Mouse (Mus musculus) forebrain, postnatal 0 days (tissue): ENCODE data around the gene Slc23a4. TPM values are rescaled to one million over a fixed set of nuclear protein-coding genes. Genes with fewer than 3 reads are reported as not detected.

Experiments
- ATAC-seq: fragments of 200-750 bp; cut with Nextera tagmentation; 2 replicates; pipeline ENCODE4 v1.8.0; 2017; ENCODE audit warnings: mild to moderate bottlenecking, moderate library complexity
- DNase-seq: peaks from one replicate; pipeline ENCODE4 v3.0.0-alpha.2; 2015
- H3K27ac ChIP-seq: fragments of 300-500 bp; sonication (generic); 2 replicates; pipeline ENCODE4 v1.5.1; 2014; ENCODE audit warnings: low read depth, mild to moderate bottlenecking, antibody characterized with exemption, low read length, moderate library complexity, mixed read lengths
- H3K27me3 ChIP-seq: fragments of 300-500 bp; sonication (generic); 2 replicates; pipeline ENCODE4 v1.6.1; 2014; ENCODE audit warnings: mild to moderate bottlenecking, low read length, mixed read lengths; ENCODE audit not compliant: insufficient read depth
- H3K36me3 ChIP-seq: fragments of 300-500 bp; sonication (generic); 2 replicates; pipeline ENCODE4 v1.6.1; 2014; ENCODE audit warnings: mild to moderate bottlenecking, moderate library complexity; ENCODE audit not compliant: insufficient read depth
- H3K4me1 ChIP-seq: fragments of 300-500 bp; sonication (generic); 2 replicates; pipeline ENCODE4 v1.6.1; 2014; ENCODE audit warnings: antibody characterized with exemption; ENCODE audit not compliant: insufficient read depth
- H3K4me2 ChIP-seq: fragments of 300-500 bp; sonication (generic); 2 replicates; pipeline ENCODE4 v1.6.1; 2014; ENCODE audit warnings: low read depth, mild to moderate bottlenecking, moderate library complexity
- H3K4me3 ChIP-seq: fragments of 300-500 bp; sonication (generic); 2 replicates; pipeline ENCODE4 v1.5.1; 2014; ENCODE audit warnings: low read depth, low read length, mixed read lengths
- H3K9ac ChIP-seq: fragments of 300-500 bp; sonication (generic); 2 replicates; pipeline ENCODE4 v1.6.1; 2014; ENCODE audit warnings: mild to moderate bottlenecking
- H3K9me3 ChIP-seq: fragments of 300-500 bp; sonication (generic); 2 replicates; pipeline ENCODE4 v1.6.1; 2016; ENCODE audit warnings: low read length
- CTCF ChIP-seq: sonication (generic); IDR thresholded peaks from 2 replicates; pipeline ENCODE4 v1.5.1; 2016; ENCODE audit warnings: antibody characterized with exemption, control low read depth, low read depth
- WGBS: fragments of 180-500 bp; shearing (Covaris S2); extraction: QIAGEN DNeasy Blood & Tissue Kit; methylation state at CpG from one replicate; pipeline ENCODE4 v1.1.7; 2014; 5-methylcytosine and 5-hydroxymethylcytosine counted together
- polyA plus RNA-seq: library from polyadenylated mRNA; unstranded; fragments of >200 nt; fragmentation: Nextera tagmentation; extraction: Ambion mirVana; gene quantifications from 2 replicates; pipeline ENCODE4 v1.2.1, GENCODE M21; 2015
- total RNA-seq: library from RNA; depleted of rRNA; stranded (reverse); fragments of >200 nt; gene quantifications from 2 replicates; pipeline ENCODE4 v1.2.3, GENCODE M21; 2014

Gene Slc23a4
- total and polyA plus RNA-seq, 2 experiments from 2014 or later: 0.48 to 1.9 TPM

DNA sequence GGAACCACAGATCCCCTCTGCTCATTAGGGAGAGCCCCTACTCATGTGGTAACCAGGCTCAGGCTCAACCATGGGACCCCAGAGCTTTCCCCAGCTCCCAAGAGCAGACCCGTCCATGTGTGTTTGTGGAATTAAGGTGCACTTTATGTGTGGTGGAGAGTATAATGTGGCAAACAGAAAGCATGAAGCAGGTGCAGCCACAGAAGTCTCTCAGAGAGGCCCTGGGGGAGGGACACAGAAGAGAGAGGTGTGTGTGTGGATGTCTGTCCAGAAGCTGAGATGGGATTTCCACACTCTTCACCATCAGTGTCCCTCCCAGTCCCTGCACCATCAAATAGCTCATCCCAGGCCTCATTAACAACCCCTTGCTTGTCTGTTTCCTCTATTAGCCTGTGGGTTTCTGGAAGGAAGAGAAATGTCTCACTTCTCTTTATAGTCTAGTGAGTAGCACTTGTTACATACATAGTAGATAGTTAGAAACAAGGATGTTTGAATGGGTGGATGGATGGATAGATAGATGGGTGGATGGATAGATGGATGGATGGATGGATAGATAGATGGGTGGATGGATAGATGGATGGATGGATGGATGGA is 41.6 kb downstream of the Slc23a4 start:
- 93% methylated on average over 1 of the region's 1 CpGs for WGBS
- Histone ChIP-seq H3K4me3 (no peak overlapping the region), H3K4me1 (no peaks in the 10 kb centered on the region), H3K9ac (no peak overlapping the region), H3K9me3 (no peaks in the 10 kb centered on the region), H3K36me3 (no peaks in the 10 kb centered on the region), H3K4me2 (no peak overlapping the region), H3K27ac (no peak overlapping the region), H3K27me3 (no peaks in the 10 kb centered on the region)
- TF ChIP-seq CTCF: no peak
- DNase-seq (no peak), ATAC-seq (no peak)

DNA sequence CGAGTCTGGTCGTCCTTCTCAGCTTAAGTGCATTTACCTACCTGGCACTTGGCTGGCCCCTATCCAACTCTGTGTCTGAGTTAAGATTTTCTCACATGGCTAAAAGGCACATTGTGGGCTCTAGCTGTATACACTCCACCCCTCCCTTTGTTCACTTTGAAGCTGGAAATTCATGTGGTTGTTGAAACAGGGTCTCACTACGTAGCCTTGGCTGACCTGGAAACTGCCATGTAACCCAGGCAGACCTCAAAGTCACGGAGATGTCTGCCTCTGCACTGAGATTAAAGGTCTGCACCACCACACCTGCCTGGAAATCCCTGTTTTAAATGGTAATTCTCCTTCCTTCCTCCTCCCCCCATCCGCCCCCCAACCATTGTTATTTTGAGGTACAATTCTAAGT is 44.7 kb downstream of the Slc23a4 start:
- no peak overlapping the region for H3K4me3 ChIP-seq
- 72% methylated on average over 5 of the region's 5 CpGs for WGBS
- H3K9me3 ChIP-seq: no peaks in the 10 kb centered on the region
- H3K4me1 ChIP-seq: no peaks in the 10 kb centered on the region
- no peak overlapping the region for H3K9ac ChIP-seq
- no peak overlapping the region for H3K27ac ChIP-seq
- H3K4me2 ChIP-seq: no peak overlapping the region
- DNase-seq: no peak
- TF ChIP-seq CTCF: no peak
- no peak for ATAC-seq
- no peaks in the 10 kb centered on the region for H3K36me3 ChIP-seq
- no peaks in the 10 kb centered on the region for H3K27me3 ChIP-seq

DNA sequence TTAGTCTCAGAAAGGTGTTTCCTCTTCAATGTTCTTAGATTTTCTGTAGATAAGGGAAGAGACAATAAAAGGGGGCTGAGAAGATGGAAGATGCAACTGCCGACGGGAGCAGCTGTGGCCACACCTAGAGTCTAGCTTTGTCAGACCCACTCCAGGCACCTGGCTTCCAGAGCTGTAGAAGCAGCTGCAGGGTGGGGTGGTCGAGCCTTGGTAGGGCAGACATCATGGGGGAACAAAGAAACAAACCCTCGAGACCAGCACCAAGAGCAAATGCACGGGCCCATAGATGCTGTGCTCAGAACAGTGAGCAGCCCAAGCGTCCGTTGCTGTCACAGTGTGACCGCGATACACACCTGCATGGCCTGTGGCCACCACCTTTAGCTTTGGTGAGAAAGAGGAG is 45.8 kb downstream of the Slc23a4 start:
- ATAC-seq (no peak), DNase-seq (no peak)
- Histone ChIP-seq H3K4me3 (no peak overlapping the region), H3K9me3 (no peaks in the 10 kb centered on the region), H3K4me2 (no peak overlapping the region), H3K36me3 (no peaks in the 10 kb centered on the region), H3K27me3 (no peaks in the 10 kb centered on the region), H3K4me1 (no peaks in the 10 kb centered on the region), H3K27ac (no peak overlapping the region), H3K9ac (no peak overlapping the region)
- 87% methylated on average over 9 of the region's 9 CpGs for WGBS
- TF ChIP-seq CTCF: no peak

DNA sequence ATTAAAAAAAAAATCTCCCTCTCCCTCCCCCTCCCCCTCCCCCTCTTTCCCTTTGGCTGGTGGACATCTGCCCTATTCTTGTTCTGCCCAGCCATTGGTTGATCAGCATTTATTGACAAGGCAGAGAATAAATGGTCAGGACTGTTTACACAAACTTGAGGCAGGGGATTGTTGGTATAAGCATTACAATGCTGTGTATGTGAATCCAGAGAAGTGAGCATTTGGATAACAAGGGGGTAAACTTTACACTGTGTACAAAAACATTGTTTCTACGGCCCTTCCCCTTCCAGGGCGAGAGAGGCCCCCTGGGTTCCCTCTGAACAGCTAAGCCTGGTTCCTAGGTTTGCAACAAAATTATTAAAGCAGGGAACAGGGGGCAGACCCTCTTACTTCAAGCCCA is 46.7 kb downstream of the Slc23a4 start:
- Histone ChIP-seq H3K4me2 (no peak overlapping the region), H3K4me1 (no peaks in the 10 kb centered on the region), H3K27me3 (no peaks in the 10 kb centered on the region), H3K9me3 (no peaks in the 10 kb centered on the region), H3K9ac (no peak overlapping the region), H3K36me3 (no peaks in the 10 kb centered on the region), H3K27ac (no peak overlapping the region), H3K4me3 (no peak overlapping the region)
- no peak for TF ChIP-seq CTCF
- ATAC-seq (no peak), DNase-seq (no peak)
- WGBS: 68% methylated on average over 2 of the region's 2 CpGs

DNA sequence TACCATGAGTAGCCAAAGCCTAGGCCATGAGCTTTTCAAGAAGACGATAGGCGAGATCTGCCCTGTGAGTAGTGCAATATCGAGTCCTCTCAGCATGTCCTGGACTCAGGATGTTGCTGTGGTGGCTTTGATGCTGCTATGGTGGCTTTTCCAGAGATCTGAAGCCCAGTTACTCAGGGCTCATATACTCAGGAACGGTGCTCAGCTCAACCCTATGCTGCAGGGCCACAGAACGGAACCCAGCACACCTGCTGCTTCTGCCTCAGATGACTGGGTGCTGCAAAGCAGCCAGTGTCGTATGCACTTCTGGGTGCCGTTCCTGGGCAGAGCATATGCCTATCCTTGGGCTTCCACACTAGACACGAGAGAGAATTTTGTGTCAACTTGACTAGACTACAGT is 48.8 kb downstream of the Slc23a4 start:
- Histone ChIP-seq H3K36me3 (no peaks in the 10 kb centered on the region), H3K27ac (no peak overlapping the region), H3K9me3 (no peaks in the 10 kb centered on the region), H3K9ac (no peak overlapping the region), H3K4me1 (no peaks in the 10 kb centered on the region), H3K4me2 (no peak overlapping the region), H3K27me3 (no peaks in the 10 kb centered on the region), H3K4me3 (no peak overlapping the region)
- ATAC-seq (no peak), DNase-seq (no peak)
- TF ChIP-seq CTCF: no peak
- WGBS: 92% methylated on average over 8 of the region's 8 CpGs

DNA sequence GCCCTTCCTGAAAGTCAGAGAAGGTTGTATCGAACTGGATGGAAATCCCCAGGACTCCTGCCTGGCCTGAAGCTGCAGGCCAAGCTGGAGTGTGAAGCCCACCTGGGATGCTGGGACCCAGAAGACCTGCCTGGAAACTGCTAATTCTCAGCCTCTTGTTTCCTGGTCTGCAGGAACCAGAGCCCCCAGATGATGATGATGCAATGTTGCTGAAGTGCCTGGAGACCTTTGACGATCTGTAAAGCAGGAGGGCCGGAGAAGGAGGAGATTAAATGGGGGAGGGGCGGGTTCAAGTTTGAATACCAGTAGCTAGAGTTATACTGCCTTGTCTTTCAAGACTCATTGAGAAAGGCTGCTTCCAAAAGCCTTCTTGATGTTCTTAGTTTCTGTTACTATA is 49.3 kb downstream of the Slc23a4 start:
- Histone ChIP-seq H3K9ac (no peak overlapping the region), H3K4me3 (no peak overlapping the region), H3K9me3 (no peaks in the 10 kb centered on the region), H3K36me3 (no peaks in the 10 kb centered on the region), H3K4me2 (no peak overlapping the region), H3K4me1 (no peaks in the 10 kb centered on the region), H3K27me3 (no peaks in the 10 kb centered on the region), H3K27ac (no peak overlapping the region)
- 43% methylated on average over 4 of the region's 4 CpGs for WGBS
- DNase-seq (no peak), ATAC-seq (no peak)
- no peak for TF ChIP-seq CTCF

DNA sequence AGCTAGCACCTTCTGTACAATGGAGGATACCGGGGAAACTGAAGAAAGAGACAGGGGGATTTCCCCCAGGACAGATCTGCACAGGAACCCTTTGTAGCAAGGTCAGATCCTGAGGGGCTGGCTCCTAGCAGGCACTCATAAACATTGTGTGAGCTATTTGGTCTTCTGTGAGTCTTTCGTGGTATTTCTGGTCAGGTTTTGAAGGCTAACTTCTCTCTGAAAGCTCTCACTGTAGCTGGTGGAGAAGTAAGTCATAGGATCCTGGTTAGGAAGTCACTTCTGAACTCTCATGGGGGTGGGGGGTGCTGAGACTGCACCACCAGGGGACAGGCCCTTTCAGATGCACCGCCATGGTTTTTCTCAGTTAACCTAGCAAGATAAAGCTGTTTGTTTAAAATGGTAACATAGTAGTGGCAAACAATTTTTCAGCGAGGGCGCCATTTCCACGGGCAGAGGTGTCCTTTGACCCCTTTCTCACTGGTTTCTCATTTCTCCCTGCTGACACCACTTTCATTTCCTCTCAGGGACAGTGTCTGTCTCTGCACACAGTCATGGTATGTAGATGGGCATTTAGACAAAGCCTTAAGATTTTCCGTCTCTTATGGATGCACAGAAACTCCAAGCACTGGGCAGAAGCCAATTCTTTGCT is 49.8 kb downstream of the Slc23a4 start:
- no peak overlapping the region for H3K4me2 ChIP-seq
- TF ChIP-seq CTCF: no peak
- no peak for DNase-seq
- H3K9ac ChIP-seq: no peak overlapping the region
- no peaks in the 10 kb centered on the region for H3K9me3 ChIP-seq
- H3K27me3 ChIP-seq: no peaks in the 10 kb centered on the region
- H3K4me1 ChIP-seq: no peaks in the 10 kb centered on the region
- WGBS: 80% methylated on average over 7 of the region's 7 CpGs
- no peak for ATAC-seq
- no peaks in the 10 kb centered on the region for H3K36me3 ChIP-seq
- no peak overlapping the region for H3K27ac ChIP-seq
- H3K4me3 ChIP-seq: no peak overlapping the region
